Mouse (Mus musculus) ES-E14 (cell line): ENCODE measurements at regions not wholly inside any gene's neighbourhood (a gene's known extent, or its start where the extent isn't known, plus 50 kb on each side); places are given as distances from the start of the nearest gene placed in this dataset.
A peak's percentile ranks its signal among the peaks of the same experiment; 100 is the strongest.

ENCODE experiments used
- DNase-seq: peaks from one replicate; pipeline ENCODE4 v3.0.0-alpha.2; 2013; ENCODE audit warnings: low read depth, low spot score
- H3K27ac ChIP-seq: 2 replicates; pipeline ENCODE4 v1.5.1; 2012; ENCODE audit warnings: low read depth, mild to moderate bottlenecking, low read length, moderate library complexity, mixed read lengths; ENCODE audit not compliant: poor library complexity, insufficient read depth, severe bottlenecking
- H3K36me3 ChIP-seq: 2 replicates; pipeline ENCODE4 v1.6.1; 2012; ENCODE audit warnings: mild to moderate bottlenecking, low read length, moderate library complexity, mixed read lengths; ENCODE audit not compliant: control insufficient read depth, poor library complexity, insufficient read depth, severe bottlenecking
- H3K4me1 ChIP-seq, 2 experiments: fragments of 150-350 bp in 1 of 2; sonication (generic) in 1 of 2; 2 replicates each; pipeline ENCODE4 v1.6.1; 2012; ENCODE audit warnings: low read length in 2 of 2, mild to moderate bottlenecking in 1 of 2, mixed read lengths in 1 of 2; ENCODE audit not compliant: control insufficient read depth in 2 of 2, insufficient read depth in 2 of 2, poor library complexity in 1 of 2
- H3K4me3 ChIP-seq, 2 experiments: fragments of 150-350 bp in 1 of 2; sonication (generic) in 1 of 2; 2 replicates each; pipeline ENCODE4 v1.5.1; 2012; ENCODE audit warnings: low read length in 2 of 2, low read depth in 1 of 2, mild to moderate bottlenecking in 1 of 2, mixed read lengths in 1 of 2; ENCODE audit not compliant: insufficient read depth in 1 of 2, poor library complexity in 1 of 2, severe bottlenecking in 1 of 2
- H3K9ac ChIP-seq: 2 replicates; pipeline ENCODE4 v1.6.1; 2012; ENCODE audit warnings: low read depth, mild to moderate bottlenecking, low read length, mixed read lengths; ENCODE audit not compliant: poor library complexity, insufficient read depth, severe bottlenecking
- H3K9me3 ChIP-seq: fragments of 150-350 bp; sonication (generic); 2 replicates; pipeline ENCODE4 v1.6.1; 2012; ENCODE audit warnings: low read depth, mild to moderate bottlenecking, low read length; ENCODE audit not compliant: control insufficient read depth, insufficient read depth
- CHD2 ChIP-seq: IDR thresholded peaks from 2 replicates; pipeline ENCODE4 v1.6.1; 2014; ENCODE audit warnings: mild to moderate bottlenecking, low read depth, low read length, inconsistent platforms
- HCFC1 ChIP-seq: IDR thresholded peaks from 2 replicates; pipeline ENCODE4 v1.6.1; 2012; ENCODE audit warnings: low read length, inconsistent platforms, borderline replicate concordance; ENCODE audit not compliant: insufficient read depth
- MAFK ChIP-seq: IDR thresholded peaks from 2 replicates; pipeline ENCODE4 v1.6.1; 2014; ENCODE audit warnings: mild to moderate bottlenecking, low read depth, low read length, inconsistent platforms; ENCODE audit not compliant: insufficient read depth
- ZC3H11A ChIP-seq: IDR thresholded peaks from 2 replicates; pipeline ENCODE4 v1.6.1; 2012; ENCODE audit warnings: low read depth, mild to moderate bottlenecking, inconsistent platforms, low read length, borderline replicate concordance
- ZNF384 ChIP-seq: IDR thresholded peaks from 2 replicates; pipeline ENCODE4 v1.6.1; 2012; ENCODE audit warnings: low read depth, low read length, inconsistent platforms
- in situ Hi-C, 2 experiments: fragments of 600-800 bp; cut with MboI; formaldehyde crosslinking; loops; one replicate each; pipeline ENCODE4 v1.15.1; 2025; ENCODE audit warnings: low sequenced_read_pairs in 2 of 2, inconsistent platforms in 1 of 2; ENCODE audit not compliant: unreplicated experiment in 2 of 2

DNA sequence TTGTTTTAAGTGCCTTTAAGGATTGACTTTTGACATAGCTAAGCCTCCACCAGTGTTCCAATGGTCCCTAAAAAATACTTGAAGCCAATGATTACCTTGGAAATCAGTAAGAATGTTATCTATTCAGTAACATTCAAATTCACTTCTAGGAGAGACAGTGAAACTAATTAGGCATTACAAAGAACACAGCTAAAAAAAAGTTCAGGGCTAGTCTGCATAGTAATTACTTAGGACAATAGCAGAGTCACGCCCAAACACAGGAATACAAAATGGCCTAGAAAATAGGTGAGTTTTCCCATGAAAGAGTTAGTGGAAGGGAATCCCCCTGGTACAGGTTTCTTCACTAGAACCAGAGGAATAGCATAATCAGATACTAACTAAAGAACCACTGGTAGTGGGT, 157.5 kb upstream of the Dgkb start:
- Histone ChIP-seq H3K36me3 (no peaks in the 10 kb centered on the region), H3K4me3 (no peak overlapping the region), H3K9ac (no peak overlapping the region), H3K27ac (no peak overlapping the region; the same call in 1 of the 2 replicates), H3K9me3 (0 out of 2 replicates have a peak, but pooled peaks cover 1% of the 10 kb centered on the region), H3K4me1 (no peaks in the 10 kb centered on the region)
- in situ Hi-C loops: no loop called here
- DNase-seq: peak; percentile 2
- TF ChIP-seq MAFK: no peak
- no peak for TF ChIP-seq ZNF384
- TF ChIP-seq HCFC1: no peak
- no peak for TF ChIP-seq ZC3H11A
- no peak for TF ChIP-seq CHD2

DNA sequence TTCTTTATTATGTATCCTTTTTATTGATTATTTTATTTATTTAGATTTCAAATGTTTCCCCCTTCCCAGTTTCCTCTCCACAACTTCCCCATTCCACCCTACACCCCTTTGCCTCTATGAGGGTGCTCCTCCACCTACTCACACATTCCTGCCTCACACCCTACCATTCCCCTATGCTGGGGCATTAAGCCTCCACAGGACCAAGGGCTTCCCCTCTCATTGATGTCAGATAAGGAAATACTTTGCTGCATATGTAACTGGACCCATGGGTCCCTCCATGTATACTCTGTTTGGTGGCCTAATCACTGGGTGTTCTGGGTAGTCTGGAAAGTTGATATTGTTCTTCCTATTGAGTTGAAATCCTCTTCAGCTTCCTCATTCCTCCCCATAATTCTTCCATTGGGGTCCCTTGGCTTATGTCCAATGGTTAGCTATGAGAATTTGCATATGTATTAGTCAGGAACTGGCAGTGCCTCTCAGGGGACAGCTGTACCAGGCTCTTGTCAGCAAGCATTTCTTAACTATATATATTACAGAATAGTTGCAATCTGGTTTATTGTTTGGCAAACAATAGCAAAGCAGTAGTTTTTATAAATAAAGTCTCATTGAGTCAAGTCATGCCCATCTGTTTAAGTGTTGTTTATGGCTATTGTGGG, 134.9 kb upstream of the Dgkb start:
- TF ChIP-seq ZNF384: no peak
- no peak for TF ChIP-seq HCFC1
- TF ChIP-seq ZC3H11A: no peak
- no peak for TF ChIP-seq MAFK
- no peak for TF ChIP-seq CHD2
- in situ Hi-C loops: no loop called here
- H3K27ac ChIP-seq: no peak overlapping the region
- H3K9me3 ChIP-seq: no peaks in the 10 kb centered on the region
- no peak overlapping the region for H3K9ac ChIP-seq
- no peaks in the 10 kb centered on the region for H3K4me1 ChIP-seq
- no peaks in the 10 kb centered on the region for H3K36me3 ChIP-seq
- H3K4me3 ChIP-seq: no peak overlapping the region
- no peak for DNase-seq

DNA sequence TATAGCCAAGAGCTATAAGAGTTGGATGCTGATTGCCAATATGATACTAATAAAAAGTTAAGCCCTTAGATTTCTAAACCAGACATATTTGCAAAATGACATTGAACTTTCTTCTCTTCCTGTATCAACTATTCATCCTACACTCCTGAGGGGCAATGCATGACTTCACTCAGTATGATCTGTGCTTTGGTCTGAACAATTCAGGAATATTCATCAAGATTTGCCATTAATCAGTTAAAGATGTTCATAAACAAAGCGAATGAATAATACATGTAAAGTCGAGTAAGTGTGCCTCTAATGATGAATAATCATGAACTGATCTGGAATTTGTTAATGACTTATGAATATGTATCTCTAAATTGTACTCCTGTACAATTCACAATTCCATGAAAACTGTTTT, 124.9 kb upstream of the Dgkb start:
- H3K4me3 ChIP-seq: no peak overlapping the region
- no peaks in the 10 kb centered on the region for H3K9me3 ChIP-seq
- no peak overlapping the region for H3K27ac ChIP-seq
- no peak for DNase-seq
- no peak overlapping the region for H3K9ac ChIP-seq
- H3K4me1 ChIP-seq: no peaks in the 10 kb centered on the region
- TF ChIP-seq HCFC1 (no peak), ZNF384 (no peak), ZC3H11A (no peak), MAFK (no peak), CHD2 (no peak)
- no peaks in the 10 kb centered on the region for H3K36me3 ChIP-seq
- in situ Hi-C loops: no loop called here
